Mouse (Mus musculus): ENCODE measurements at regions not wholly inside any gene's neighbourhood (a gene's known extent, or its start where the extent isn't known, plus 50 kb on each side); places are given as distances from the start of the nearest gene placed in this dataset.

GRCm38 (mm10) chr5:82956012-82956411 lies 399.0 kb downstream of the Tecrl start:
- Histone ChIP-seq H3K36me3 (replicated peaks; ENCODE audit: control insufficient read depth, insufficient read depth) (no peaks in the 10 kb centered on the region), H3K4me3 (replicated peaks; ENCODE audit: low read length) (no peak overlapping the region), H3K27me3 (ENCODE audit: control insufficient read depth, insufficient read depth, low read length) (no peaks in the 10 kb centered on the region), H3K9ac (no peak overlapping the region), H3K4me1 (replicated peaks; ENCODE audit: control insufficient read depth, insufficient read depth, low read length) (no peaks in the 10 kb centered on the region), H3K9me3 (ENCODE audit: control insufficient read depth, low read length) (no peaks in the 10 kb centered on the region), H3K27ac (no peak overlapping the region), H3K4me2 (replicated peaks) (no peak overlapping the region)
- WGBS: 69% methylated on average over 3 of the region's 3 CpGs
- no peak for DNase-seq (ENCODE audit: low spot score)
- no peak for ATAC-seq (ENCODE audit: low FRiP score)

GRCm38 (mm10) chr5:82947060-82947459 lies 407.9 kb downstream of the Tecrl start:
- Histone ChIP-seq H3K4me3 (replicated peaks; ENCODE audit: low read length) (no peak overlapping the region), H3K4me2 (replicated peaks) (no peak overlapping the region), H3K27me3 (ENCODE audit: control insufficient read depth, insufficient read depth, low read length) (no peaks in the 10 kb centered on the region), H3K4me1 (replicated peaks; ENCODE audit: control insufficient read depth, insufficient read depth, low read length) (no peaks in the 10 kb centered on the region), H3K9ac (no peak overlapping the region), H3K36me3 (replicated peaks; ENCODE audit: control insufficient read depth, insufficient read depth) (no peaks in the 10 kb centered on the region), H3K9me3 (ENCODE audit: control insufficient read depth, low read length) (no peaks in the 10 kb centered on the region), H3K27ac (no peak overlapping the region)
- no peak for ATAC-seq (ENCODE audit: low FRiP score)
- WGBS: 85% methylated on average over 1 of the region's 1 CpGs
- DNase-seq (ENCODE audit: low spot score): no peak

GRCm38 (mm10) chr5:82939786-82940185 lies 415.2 kb downstream of the Tecrl start:
- WGBS: 78% methylated on average over 1 of the region's 1 CpGs
- DNase-seq (ENCODE audit: low spot score) (no peak), ATAC-seq (ENCODE audit: low FRiP score) (no peak)
- no peak overlapping the region for H3K4me3 ChIP-seq (replicated peaks; ENCODE audit: low read length)
- H3K4me2 ChIP-seq (replicated peaks): no peak overlapping the region
- H3K9ac ChIP-seq: no peak overlapping the region
- no peaks in the 10 kb centered on the region for H3K27me3 ChIP-seq (ENCODE audit: control insufficient read depth, insufficient read depth, low read length)
- no peaks in the 10 kb centered on the region for H3K36me3 ChIP-seq (replicated peaks; ENCODE audit: control insufficient read depth, insufficient read depth)
- H3K9me3 ChIP-seq (ENCODE audit: control insufficient read depth, low read length): no peaks in the 10 kb centered on the region
- H3K4me1 ChIP-seq (replicated peaks; ENCODE audit: control insufficient read depth, insufficient read depth, low read length): no peaks in the 10 kb centered on the region
- no peak overlapping the region for H3K27ac ChIP-seq

- Histone ChIP-seq H3K4me2 (replicated peaks) (no peak overlapping the region), H3K4me3 (replicated peaks; ENCODE audit: low read length) (no peak overlapping the region), H3K27ac (no peak overlapping the region), H3K27me3 (ENCODE audit: control insufficient read depth, insufficient read depth, low read length) (no peaks in the 10 kb centered on the region), H3K9me3 (ENCODE audit: control insufficient read depth, low read length) (no peaks in the 10 kb centered on the region), H3K4me1 (replicated peaks; ENCODE audit: control insufficient read depth, insufficient read depth, low read length) (no peaks in the 10 kb centered on the region), H3K36me3 (replicated peaks; ENCODE audit: control insufficient read depth, insufficient read depth) (no peaks in the 10 kb centered on the region), H3K9ac (no peak overlapping the region)
- DNase-seq (ENCODE audit: low spot score) (peak; percentile 54), ATAC-seq (ENCODE audit: low FRiP score) (no peak; the same call in 1 of the 2 replicates)
- 38% methylated on average over 3 of the region's 3 CpGs for WGBS
Measured at GRCm38 (mm10) chr5:82899347-82899746, 455.6 kb downstream of the Tecrl start.

- no peaks in the 10 kb centered on the region for H3K36me3 ChIP-seq (replicated peaks; ENCODE audit: control insufficient read depth, insufficient read depth)
- no peak overlapping the region for H3K4me3 ChIP-seq (replicated peaks; ENCODE audit: low read length)
- no peak for DNase-seq (ENCODE audit: low spot score)
- no peak overlapping the region for H3K27ac ChIP-seq
- no peaks in the 10 kb centered on the region for H3K27me3 ChIP-seq (ENCODE audit: control insufficient read depth, insufficient read depth, low read length)
- no peaks in the 10 kb centered on the region for H3K9me3 ChIP-seq (ENCODE audit: control insufficient read depth, low read length)
- 77% methylated on average over 1 of the region's 1 CpGs for WGBS
- no peaks in the 10 kb centered on the region for H3K4me1 ChIP-seq (replicated peaks; ENCODE audit: control insufficient read depth, insufficient read depth, low read length)
- ATAC-seq (ENCODE audit: low FRiP score): no peak
- no peak overlapping the region for H3K9ac ChIP-seq
- H3K4me2 ChIP-seq (replicated peaks): no peak overlapping the region
Measured at GRCm38 (mm10) chr5:82898912-82899311, 456.1 kb downstream of the Tecrl start.

- Histone ChIP-seq H3K9ac (no peak overlapping the region), H3K4me2 (replicated peaks) (no peak overlapping the region), H3K27ac (no peak overlapping the region), H3K36me3 (replicated peaks; ENCODE audit: control insufficient read depth, insufficient read depth) (no peaks in the 10 kb centered on the region), H3K4me3 (replicated peaks; ENCODE audit: low read length) (no peak overlapping the region), H3K27me3 (ENCODE audit: control insufficient read depth, insufficient read depth, low read length) (no peaks in the 10 kb centered on the region), H3K9me3 (ENCODE audit: control insufficient read depth, low read length) (no peaks in the 10 kb centered on the region), H3K4me1 (replicated peaks; ENCODE audit: control insufficient read depth, insufficient read depth, low read length) (no peaks in the 10 kb centered on the region)
- WGBS: 81% methylated on average over 2 of the region's 2 CpGs
- DNase-seq (ENCODE audit: low spot score): no peak
- no peak for ATAC-seq (ENCODE audit: low FRiP score)
Measured at GRCm38 (mm10) chr5:82898389-82898788, 456.6 kb downstream of the Tecrl start.

- WGBS: 80% methylated on average over 2 of the region's 2 CpGs
- Histone ChIP-seq H3K4me3 (replicated peaks; ENCODE audit: low read length) (no peak overlapping the region), H3K27ac (no peak overlapping the region), H3K27me3 (ENCODE audit: control insufficient read depth, insufficient read depth, low read length) (no peaks in the 10 kb centered on the region), H3K9me3 (ENCODE audit: control insufficient read depth, low read length) (no peaks in the 10 kb centered on the region), H3K4me2 (replicated peaks) (no peak overlapping the region), H3K4me1 (replicated peaks; ENCODE audit: control insufficient read depth, insufficient read depth, low read length) (no peaks in the 10 kb centered on the region), H3K9ac (no peak overlapping the region), H3K36me3 (replicated peaks; ENCODE audit: control insufficient read depth, insufficient read depth) (no peaks in the 10 kb centered on the region)
- no peak for DNase-seq (ENCODE audit: low spot score)
- ATAC-seq (ENCODE audit: low FRiP score): no peak
Measured at GRCm38 (mm10) chr5:82869264-82869663, 485.7 kb downstream of the Tecrl start.

GRCm38 (mm10) chr5:82864347-82864746 lies 490.6 kb downstream of the Tecrl start:
- no peak overlapping the region for H3K9ac ChIP-seq
- H3K27me3 ChIP-seq (ENCODE audit: control insufficient read depth, insufficient read depth, low read length): no peaks in the 10 kb centered on the region
- ATAC-seq (ENCODE audit: low FRiP score) (no peak), DNase-seq (ENCODE audit: low spot score) (no peak)
- H3K36me3 ChIP-seq (replicated peaks; ENCODE audit: control insufficient read depth, insufficient read depth): no peaks in the 10 kb centered on the region
- H3K4me2 ChIP-seq (replicated peaks): no peak overlapping the region
- H3K4me1 ChIP-seq (replicated peaks; ENCODE audit: control insufficient read depth, insufficient read depth, low read length): no peaks in the 10 kb centered on the region
- H3K27ac ChIP-seq: no peak overlapping the region
- no peaks in the 10 kb centered on the region for H3K9me3 ChIP-seq (ENCODE audit: control insufficient read depth, low read length)
- H3K4me3 ChIP-seq (replicated peaks; ENCODE audit: low read length): no peak overlapping the region
- 92% methylated on average over 1 of the region's 1 CpGs for whole genome bisulfite sequencing

GRCm38 (mm10) chr5:82825327-82825726 lies 529.7 kb downstream of the Tecrl start:
- no peak overlapping the region for H3K27ac ChIP-seq
- no peaks in the 10 kb centered on the region for H3K9me3 ChIP-seq (ENCODE audit: control insufficient read depth, low read length)
- H3K4me2 ChIP-seq (replicated peaks): no peak overlapping the region
- no peaks in the 10 kb centered on the region for H3K4me1 ChIP-seq (replicated peaks; ENCODE audit: control insufficient read depth, insufficient read depth, low read length)
- H3K9ac ChIP-seq: no peak overlapping the region
- no peaks in the 10 kb centered on the region for H3K36me3 ChIP-seq (replicated peaks; ENCODE audit: control insufficient read depth, insufficient read depth)
- no peaks in the 10 kb centered on the region for H3K27me3 ChIP-seq (ENCODE audit: control insufficient read depth, insufficient read depth, low read length)
- H3K4me3 ChIP-seq (replicated peaks; ENCODE audit: low read length): no peak overlapping the region
- ATAC-seq (ENCODE audit: low FRiP score) (no peak), DNase-seq (ENCODE audit: low spot score) (peak; percentile 16)
- 89% methylated on average over 4 of the region's 4 CpGs for WGBS

- H3K27me3 ChIP-seq (ENCODE audit: control insufficient read depth, insufficient read depth, low read length): no peaks in the 10 kb centered on the region
- no peaks in the 10 kb centered on the region for H3K36me3 ChIP-seq (replicated peaks; ENCODE audit: control insufficient read depth, insufficient read depth)
- H3K4me2 ChIP-seq (replicated peaks): no peak overlapping the region
- ATAC-seq (ENCODE audit: low FRiP score) (no peak), DNase-seq (ENCODE audit: low spot score) (no peak)
- no peaks in the 10 kb centered on the region for H3K9me3 ChIP-seq (ENCODE audit: control insufficient read depth, low read length)
- H3K4me3 ChIP-seq (replicated peaks; ENCODE audit: low read length): no peak overlapping the region
- no peak overlapping the region for H3K27ac ChIP-seq
- WGBS: 84% methylated on average over 1 of the region's 1 CpGs
- H3K4me1 ChIP-seq (replicated peaks; ENCODE audit: control insufficient read depth, insufficient read depth, low read length): no peaks in the 10 kb centered on the region
- H3K9ac ChIP-seq: no peak overlapping the region
Measured at GRCm38 (mm10) chr5:82793197-82793596, 561.8 kb downstream of the Tecrl start.
